Mouse (Mus musculus) midbrain, embryonic 14.5 days (tissue): ENCODE data around the gene Prr5. TPM values are rescaled to one million over a fixed set of nuclear protein-coding genes. Genes with fewer than 3 reads are reported as not detected.

Source experiments
- ATAC-seq: fragments of 200-750 bp; cut with Nextera tagmentation; 2 replicates; pipeline ENCODE4 v1.8.0; 2017; ENCODE audit warnings: moderate number of reproducible peaks, moderate library complexity; ENCODE audit not compliant: low FRiP score, low TSS enrichment
- DNase-seq: peaks from one replicate; pipeline ENCODE4 v3.0.0-alpha.2; 2015
- H3K27ac ChIP-seq: fragments of 300-500 bp; sonication (generic); replicated peaks from 2 replicates; pipeline ENCODE4 v1.5.1; 2014; ENCODE audit warnings: mild to moderate bottlenecking, low read depth, low read length, moderate library complexity
- H3K27me3 ChIP-seq: fragments of 300-500 bp; sonication (generic); 2 replicates; pipeline ENCODE4 v1.6.1; 2014; ENCODE audit warnings: low read length, control low read depth, mixed read lengths; ENCODE audit not compliant: control insufficient read depth, insufficient read depth
- H3K36me3 ChIP-seq: fragments of 300-500 bp; sonication (generic); 2 replicates; pipeline ENCODE4 v1.6.1; 2014; ENCODE audit warnings: low read length, control low read depth; ENCODE audit not compliant: control insufficient read depth, insufficient read depth
- H3K4me1 ChIP-seq: fragments of 300-500 bp; sonication (generic); 2 replicates; pipeline ENCODE4 v1.6.1; 2014; ENCODE audit warnings: mild to moderate bottlenecking, antibody characterized with exemption, low read length, control low read depth; ENCODE audit not compliant: control insufficient read depth, insufficient read depth
- H3K4me2 ChIP-seq: fragments of 300-500 bp; sonication (generic); 2 replicates; pipeline ENCODE4 v1.6.1; 2014; ENCODE audit warnings: mild to moderate bottlenecking, low read length, moderate library complexity
- H3K4me3 ChIP-seq: fragments of 300-500 bp; sonication (generic); replicated peaks from 2 replicates; pipeline ENCODE4 v1.5.1; 2014; ENCODE audit warnings: low read depth, low read length
- H3K9ac ChIP-seq: fragments of 300-500 bp; sonication (generic); replicated peaks from 2 replicates; pipeline ENCODE4 v1.6.1; 2014; ENCODE audit warnings: mild to moderate bottlenecking, low read length, moderate library complexity
- H3K9me3 ChIP-seq: fragments of 300-500 bp; sonication (generic); 2 replicates; pipeline ENCODE4 v1.6.1; 2016; ENCODE audit warnings: low read length, control low read depth, mixed read lengths; ENCODE audit not compliant: control insufficient read depth
- WGBS: fragments of 180-500 bp; shearing (Covaris S2); extraction: QIAGEN DNeasy Blood & Tissue Kit; methylation state at CpG from one replicate; pipeline ENCODE4 v1.1.7; 2014; 5-methylcytosine and 5-hydroxymethylcytosine counted together
- polyA plus RNA-seq: library from polyadenylated mRNA; unstranded; fragments of >200 nt; fragmentation: Nextera tagmentation; extraction: Ambion mirVana; gene quantifications from 2 replicates; pipeline ENCODE4 v1.2.1, GENCODE M21; 2014

The Prr5 gene
- polyA plus RNA-seq, 1 experiment from 2014 or later: 19.5 TPM

- Histone ChIP-seq H3K27me3 (no peaks in the 10 kb centered on the region), H3K36me3 (no peaks in the 10 kb centered on the region), H3K4me1 (peaks cover 26% of the 10 kb centered on the region), H3K4me3 (peak overlapping the region; percentile 60), H3K9ac (peak overlapping the region; percentile 62), H3K9me3 (no peaks in the 10 kb centered on the region), H3K4me2 (peak overlapping the region; percentile 77), H3K27ac (peak overlapping the region; percentile 41)
- peak; percentile 68 for ATAC-seq
- WGBS: under 1% methylated on average over 55 of the region's 56 CpGs
- peak; percentile 84 for DNase-seq
These were observed 6.3 kb upstream of the Prr5 start for GRCm38 (mm10) chr15:84662952-84663684.

GRCm38 (mm10) chr15:84663685-84664060, 5.7 kb upstream of the Prr5 start:
- 40% methylated on average over 10 of the region's 10 CpGs for WGBS
- H3K9ac ChIP-seq: peak overlapping the region; percentile 62

GRCm38 (mm10) chr15:84664542-84665460, 4.6 kb upstream of the Prr5 start:
- ATAC-seq: no peak
- no peaks in the 10 kb centered on the region for H3K27me3 ChIP-seq
- peak overlapping the region; percentile 77 for H3K4me2 ChIP-seq
- H3K36me3 ChIP-seq: no peaks in the 10 kb centered on the region
- WGBS: 20% methylated on average over 16 of the region's 16 CpGs
- H3K9me3 ChIP-seq: no peaks in the 10 kb centered on the region
- H3K4me3 ChIP-seq: peak overlapping the region; percentile 60; the same call in 1 of the 2 replicates
- no peak overlapping the region; the same call in 1 of the 2 replicates for H3K27ac ChIP-seq
- no peak overlapping the region for H3K9ac ChIP-seq
- H3K4me1 ChIP-seq: peaks cover 26% of the 10 kb centered on the region
- peak; percentile 39 for DNase-seq

More at GRCm38 (mm10) chr15:84663685-84664060, 5.7 kb upstream of the Prr5 start:
- Histone ChIP-seq H3K36me3 (no peaks in the 10 kb centered on the region), H3K9me3 (no peaks in the 10 kb centered on the region), H3K27me3 (no peaks in the 10 kb centered on the region), H3K4me2 (peak overlapping the region; percentile 77), H3K4me3 (peak overlapping the region; percentile 60), H3K4me1 (peaks cover 26% of the 10 kb centered on the region), H3K27ac (peak overlapping the region; percentile 41; the same call in 1 of the 2 replicates)
- ATAC-seq (peak; percentile 19; the same call in 1 of the 2 replicates), DNase-seq (peak; percentile 19)

GRCm38 (mm10) chr15:84665662-84666061, 3.8 kb upstream of the Prr5 start:
- 59% methylated on average over 9 of the region's 9 CpGs for WGBS
- Histone ChIP-seq H3K4me3 (no peak overlapping the region), H3K4me1 (peaks cover 26% of the 10 kb centered on the region), H3K4me2 (no peak overlapping the region), H3K9me3 (no peaks in the 10 kb centered on the region), H3K9ac (no peak overlapping the region), H3K36me3 (no peaks in the 10 kb centered on the region), H3K27me3 (no peaks in the 10 kb centered on the region), H3K27ac (no peak overlapping the region)
- no peak for ATAC-seq
- DNase-seq: no peak

GRCm38 (mm10) chr15:84666065-84666464, 3.4 kb upstream of the Prr5 start:
- Histone ChIP-seq H3K36me3 (no peaks in the 10 kb centered on the region), H3K9ac (no peak overlapping the region), H3K4me1 (peaks cover 26% of the 10 kb centered on the region), H3K27ac (no peak overlapping the region), H3K9me3 (no peaks in the 10 kb centered on the region), H3K4me3 (no peak overlapping the region), H3K27me3 (no peaks in the 10 kb centered on the region), H3K4me2 (no peak overlapping the region)
- no peak for ATAC-seq
- 44% methylated on average over 4 of the region's 4 CpGs for WGBS
- peak; percentile 46 for DNase-seq

GRCm38 (mm10) chr15:84667601-84668000, 1.8 kb upstream of the Prr5 start:
- Histone ChIP-seq H3K9me3 (no peaks in the 10 kb centered on the region), H3K36me3 (no peaks in the 10 kb centered on the region), H3K27ac (no peak overlapping the region), H3K27me3 (no peaks in the 10 kb centered on the region), H3K9ac (no peak overlapping the region), H3K4me1 (peaks cover 20% of the 10 kb centered on the region), H3K4me2 (no peak overlapping the region), H3K4me3 (no peak overlapping the region)
- WGBS: 86% methylated on average over 6 of the region's 6 CpGs
- DNase-seq (no peak), ATAC-seq (no peak)

- no peak for ATAC-seq
- no peak overlapping the region for H3K4me3 ChIP-seq
- WGBS: 81% methylated on average over 23 of the region's 23 CpGs
- no peak overlapping the region for H3K27ac ChIP-seq
- H3K4me2 ChIP-seq: no peak overlapping the region
- no peak for DNase-seq
- H3K9me3 ChIP-seq: no peaks in the 10 kb centered on the region
- H3K4me1 ChIP-seq: peaks cover 2% of the 10 kb centered on the region; the same call in 1 of the 2 replicates
- H3K36me3 ChIP-seq: no peaks in the 10 kb centered on the region
- H3K27me3 ChIP-seq: no peaks in the 10 kb centered on the region
- H3K9ac ChIP-seq: no peak overlapping the region
These were observed 594 bp downstream of the Prr5 start for GRCm38 (mm10) chr15:84669771-84670656.

GRCm38 (mm10) chr15:84670657-84671055, 1.2 kb downstream of the Prr5 start:
- no peak for ATAC-seq
- H3K4me3 ChIP-seq: no peak overlapping the region
- no peak overlapping the region for H3K4me2 ChIP-seq
- no peaks in the 10 kb centered on the region for H3K36me3 ChIP-seq
- 85% methylated on average over 4 of the region's 4 CpGs for WGBS
- H3K9ac ChIP-seq: no peak overlapping the region
- no peak overlapping the region for H3K27ac ChIP-seq
- H3K9me3 ChIP-seq: no peaks in the 10 kb centered on the region
- H3K27me3 ChIP-seq: no peaks in the 10 kb centered on the region
- DNase-seq: no peak
- H3K4me1 ChIP-seq: no peaks in the 10 kb centered on the region
